Comparison of ENCODE assay signal across 9 mouse cellular contexts in the genomic region with DNA sequence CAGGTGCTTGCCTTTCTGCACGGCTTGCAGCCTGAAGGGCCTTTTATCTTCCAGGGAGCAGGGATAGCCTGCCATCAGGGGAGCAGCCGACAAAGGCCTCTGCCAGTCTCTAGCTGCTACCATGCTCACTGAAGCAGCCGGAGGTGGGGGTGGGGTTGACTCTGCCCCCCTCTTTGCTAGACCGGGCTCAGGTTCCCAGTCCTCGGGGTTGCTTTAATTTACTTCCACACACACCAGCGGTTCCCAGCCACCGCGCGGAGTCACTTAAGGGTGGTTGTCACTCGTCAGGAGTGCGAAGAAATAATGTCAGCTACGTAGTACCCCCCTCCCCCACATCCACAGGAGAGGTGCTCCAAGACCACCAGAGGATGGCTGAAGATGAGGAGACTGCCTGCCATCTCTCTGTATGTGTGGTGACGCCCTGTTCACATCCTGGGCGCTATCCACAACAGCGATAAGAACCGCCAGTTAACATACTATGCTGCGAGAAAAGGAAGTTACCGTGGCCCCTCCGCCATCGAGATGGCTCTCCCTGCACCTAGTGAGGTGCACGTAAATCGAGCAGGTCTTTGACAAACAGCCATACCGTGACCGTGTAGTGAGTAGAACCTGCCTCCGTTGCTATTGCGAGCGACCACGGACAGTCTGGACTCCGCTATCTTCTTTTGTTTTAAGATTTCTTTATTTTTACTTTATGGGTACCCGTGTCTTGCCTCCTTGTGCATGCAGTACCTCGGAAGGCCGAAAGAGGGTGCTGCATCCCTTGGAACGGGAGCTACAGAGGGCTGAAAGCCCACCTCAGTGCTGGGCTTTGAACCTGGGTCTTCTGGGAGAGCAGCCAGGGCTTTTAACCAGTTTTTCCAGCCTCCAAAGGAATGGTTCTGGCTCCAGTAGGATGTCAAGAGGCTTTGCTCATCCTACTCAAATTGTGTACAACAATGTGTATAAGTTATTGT. TPM values are rescaled to one million over a fixed set of nuclear protein-coding genes. Genes with fewer than 3 reads are reported as not detected.
DNase-seq lines count a peak whose midpoint lies in the region; ATAC-seq and TF ChIP-seq lines count a peak whose summit lies in the region.
"Had no signal": no experiment of that assay in that cellular context is flagged by ENCODE, and none has a peak within 500 bp of the region (broad histone marks: within the 10 kb centered on the region; RNA-seq: fewer than 3 reads in every experiment).

No protein-coding gene starts in this region.

- H3K9me3 ChIP-seq in E14TG2a.4 (ENCODE audit: low read length) = peaks cover 3% of the 10 kb centered on the region
- H3K9me3 ChIP-seq in embryonic facial prominence, embryonic 13.5 days = no peaks in the 10 kb centered on the region

- H3K27ac ChIP-seq in embryonic facial prominence, embryonic 13.5 days = peak overlapping the region; percentile 71

- H3K4me1 ChIP-seq in E14TG2a.4 (replicated peaks; ENCODE audit: low read depth, low read length) = peaks cover 78% of the 10 kb centered on the region
- peaks cover 24% of the 10 kb centered on the region for H3K4me1 ChIP-seq in embryonic facial prominence, embryonic 13.5 days

- TF ChIP-seq CTCF in E14TG2a.4 (conservative IDR thresholded peaks at IDR 0.05; ENCODE audit: low read length) = peak; percentile 93

- DNase-seq in adrenal gland, postnatal 25 days = peak; percentile 33
- DNase-seq in heart, postnatal 36 days = peak; percentile 14 to 49
- peak; percentile 54 to 82 for DNase-seq in layer of hippocampus, adult 8-10 months (ENCODE audit: low spot score in 2 of 2)
- DNase-seq in lung, postnatal 10 days = peak; percentile 52
- DNase-seq in right cerebral cortex, adult 2 months (ENCODE audit: low spot score in 2 of 2) = peak; percentile 84 to 90

- ATAC-seq in embryonic facial prominence, embryonic 13.5 days (ENCODE audit: insufficient number of reproducible peaks, insufficient read depth, low FRiP score, low TSS enrichment, low read depth) = no peak
- ATAC-seq in erythroid progenitor cell, adult 5-6 weeks (replicated peaks; ENCODE audit: low FRiP score, poor library complexity, severe bottlenecking) = no peak

- H3K4me2 ChIP-seq in embryonic facial prominence, embryonic 13.5 days = peak overlapping the region; percentile 59

- intact Hi-C loops in heart, postnatal 36 days (cut with DNase I) = no loop called here

- WGBS in embryonic facial prominence, embryonic 13.5 days = 3% methylated on average over 33 of the region's 33 CpGs

- no peaks in the 10 kb centered on the region for H3K27me3 ChIP-seq in E14TG2a.4 (ENCODE audit: insufficient read depth, low read length)
- peaks cover 12% of the 10 kb centered on the region for H3K27me3 ChIP-seq in embryonic facial prominence, embryonic 13.5 days

- peak overlapping the region; percentile 49 for H3K9ac ChIP-seq in embryonic facial prominence, embryonic 13.5 days

- no peaks in the 10 kb centered on the region for H3K36me3 ChIP-seq in E14TG2a.4 (ENCODE audit: insufficient read depth, low read length)
- no peaks in the 10 kb centered on the region for H3K36me3 ChIP-seq in embryonic facial prominence, embryonic 13.5 days

- peak overlapping the region; percentile 72 for H3K4me3 ChIP-seq in E14TG2a.4 (replicated peaks; ENCODE audit: low read length)
- H3K4me3 ChIP-seq in embryonic facial prominence, embryonic 13.5 days = peak overlapping the region; percentile 30
- H3K4me3 ChIP-seq: erythroblast, embryonic 14.5 days had no signal

RNA-seq across cellular contexts. Expression of gene Aym1, which starts 16.2 kb away (rescaled TPM):
- total RNA-seq in adrenal gland, postnatal 25 days (2021) = not detected in 2 replicates
- polyA plus RNA-seq in embryonic facial prominence, embryonic 13.5 days (2015; fragmentation: Nextera tagmentation; extraction: Ambion mirVana) = not detected in 2 replicates
- not detected for total RNA-seq in heart, postnatal 36 days (2021)
- total RNA-seq in layer of hippocampus, adult 8-10 months (2022) = not detected
- total RNA-seq in erythroid progenitor cell, adult 5-6 weeks (2015; ENCODE audit: low replicate concordance) = not detected in 2 replicates
- total RNA-seq in erythroid progenitor cell, adult 5-6 weeks (2017; ENCODE audit: low replicate concordance) = not detected in 2 replicates
- polyA plus RNA-seq: erythroblast, embryonic 14.5 days had no signal

Comparison
In these comparisons a context has a peak if more than half of its experiments do, and no peak if none do; other contexts are left out.
1. DNase-seq: peak in every context shown above with its lines; median percentile 87 in right cerebral cortex, adult 2 months; 68 in layer of hippocampus, adult 8-10 months; 52 in lung, postnatal 10 days; 33 in adrenal gland, postnatal 25 days; 32 in heart, postnatal 36 days.